In genomic region chr4:47845239-47845638, GRCm38 (mm10) we compare ENCODE assay signal across 25 mouse cellular contexts.
A peak's percentile ranks its signal among the peaks of the same experiment; 100 is the strongest.
DNase-seq lines count a peak whose midpoint lies in the region; ATAC-seq and TF ChIP-seq lines count a peak whose summit lies in the region.
"Had no signal": no experiment of that assay in that cellular context is flagged by ENCODE, and none has a peak within 500 bp of the region (broad histone marks: within the 10 kb centered on the region; RNA-seq: fewer than 3 reads in every experiment).

No protein-coding gene starts in this region.

- H3K9ac ChIP-seq in forebrain, postnatal 0 days, result no peak overlapping the region
- no peak overlapping the region for H3K9ac ChIP-seq in kidney, embryonic 15.5 days
- H3K9ac ChIP-seq: embryonic facial prominence, embryonic 12.5 days; forebrain, embryonic 12.5 days; heart, embryonic 12.5 days; hindbrain, embryonic 13.5 days; limb, embryonic 15.5 days; liver, embryonic 14.5 days; lung, embryonic 15.5 days had no signal

- no peaks in the 10 kb centered on the region for H3K27me3 ChIP-seq in forebrain, embryonic 10.5 days (ENCODE audit: poor library complexity, severe bottlenecking)
- H3K27me3 ChIP-seq in forebrain, postnatal 0 days (ENCODE audit: insufficient read depth, low read length), result no peaks in the 10 kb centered on the region
- no peaks in the 10 kb centered on the region for H3K27me3 ChIP-seq in kidney, embryonic 15.5 days
- H3K27me3 ChIP-seq: embryonic facial prominence, embryonic 12.5 days; forebrain, embryonic 12.5 days; heart, embryonic 12.5 days; hindbrain, embryonic 13.5 days; limb, embryonic 15.5 days; lung, embryonic 15.5 days had no signal

- H3K27ac ChIP-seq in forebrain, embryonic 10.5 days, result no peak overlapping the region
- H3K27ac ChIP-seq in forebrain, postnatal 0 days (ENCODE audit: low read depth, low read length), result no peak overlapping the region
- no peak overlapping the region for H3K27ac ChIP-seq in kidney, embryonic 15.5 days
- H3K27ac ChIP-seq: embryonic facial prominence, embryonic 12.5 days; forebrain, embryonic 12.5 days; gastrocnemius, adult 2 months; hindbrain, embryonic 13.5 days; limb, embryonic 15.5 days; liver, embryonic 14.5 days; lung, embryonic 15.5 days; stomach, postnatal 0 days had no signal

- H3K4me2 ChIP-seq in forebrain, postnatal 0 days (ENCODE audit: low read depth), result no peak overlapping the region
- H3K4me2 ChIP-seq in kidney, embryonic 15.5 days, result no peak overlapping the region
- H3K4me2 ChIP-seq: embryonic facial prominence, embryonic 12.5 days; forebrain, embryonic 12.5 days; heart, embryonic 12.5 days; hindbrain, embryonic 13.5 days; limb, embryonic 15.5 days; lung, embryonic 15.5 days had no signal

- H3K9me3 ChIP-seq in forebrain, embryonic 10.5 days, result no peaks in the 10 kb centered on the region
- no peaks in the 10 kb centered on the region for H3K9me3 ChIP-seq in forebrain, postnatal 0 days (ENCODE audit: low read length)
- H3K9me3 ChIP-seq in kidney, embryonic 15.5 days (replicated peaks), result no peaks in the 10 kb centered on the region
- H3K9me3 ChIP-seq: embryonic facial prominence, embryonic 12.5 days; forebrain, embryonic 12.5 days; limb, embryonic 15.5 days; lung, embryonic 15.5 days had no signal

- TF ChIP-seq CTCF in forebrain, postnatal 0 days (IDR thresholded peaks at IDR 0.05; ENCODE audit: low read depth), result no peak

- DNase-seq in forebrain, embryonic 10.5 days (ENCODE audit: extremely low spot score, low spot score), result peak; percentile 15
- DNase-seq in forebrain, postnatal 0 days, result no peak
- DNase-seq in kidney, postnatal 36 days, result no peak
- DNase-seq in embryo, embryonic 10.5 days (ENCODE audit: low spot score), result peak; percentile 69
- peak; percentile 64 for DNase-seq in forelimb bud, embryonic 11.5 days (ENCODE audit: low read depth, low spot score)
- DNase-seq in thymus, postnatal 4 days, result no peak
- no peak for DNase-seq in gastrocnemius, postnatal 10 days
- DNase-seq: adrenal gland, postnatal 10 days; cerebellum, adult 18-20 months; cerebellum, postnatal 14 days; gastrocnemius, adult 2 months; heart, postnatal 10 days; lung, postnatal 36 days had no signal

- H3K4me3 ChIP-seq in forebrain, embryonic 10.5 days, result no peak overlapping the region
- no peak overlapping the region for H3K4me3 ChIP-seq in forebrain, postnatal 0 days (ENCODE audit: low read depth, low read length)
- H3K4me3 ChIP-seq in kidney, embryonic 15.5 days (replicated peaks), result no peak overlapping the region
- H3K4me3 ChIP-seq: embryonic facial prominence, embryonic 12.5 days; forebrain, embryonic 12.5 days; gastrocnemius, adult 2 months; heart, embryonic 12.5 days; hindbrain, embryonic 13.5 days; limb, embryonic 15.5 days; lung, embryonic 15.5 days; myocyte had no signal

- no peaks in the 10 kb centered on the region for H3K36me3 ChIP-seq in forebrain, embryonic 10.5 days (replicated peaks)
- no peaks in the 10 kb centered on the region for H3K36me3 ChIP-seq in forebrain, postnatal 0 days (ENCODE audit: insufficient read depth)
- no peaks in the 10 kb centered on the region for H3K36me3 ChIP-seq in kidney, embryonic 15.5 days
- H3K36me3 ChIP-seq: embryonic facial prominence, embryonic 12.5 days; forebrain, embryonic 12.5 days; heart, embryonic 12.5 days; hindbrain, embryonic 13.5 days; limb, embryonic 15.5 days; lung, embryonic 15.5 days had no signal

- 59% methylated on average over 4 of the region's 4 CpGs for WGBS in forebrain, embryonic 10.5 days
- WGBS in forebrain, postnatal 0 days, result 71% methylated on average over 4 of the region's 4 CpGs
- WGBS in kidney, embryonic 15.5 days, result 45% methylated on average over 4 of the region's 4 CpGs

- H3K4me1 ChIP-seq in forebrain, embryonic 10.5 days, result peaks cover 8% of the 10 kb centered on the region; the same call in 1 of the 2 replicates
- H3K4me1 ChIP-seq in forebrain, postnatal 0 days (ENCODE audit: insufficient read depth), result no peaks in the 10 kb centered on the region
- 0 out of 2 replicates have a peak, but pooled peaks cover 5% of the 10 kb centered on the region for H3K4me1 ChIP-seq in kidney, embryonic 15.5 days
- H3K4me1 ChIP-seq: embryonic facial prominence, embryonic 12.5 days; heart, embryonic 12.5 days; limb, embryonic 15.5 days had no signal

- no peak for ATAC-seq in forebrain, postnatal 0 days
- ATAC-seq in kidney, embryonic 15.5 days (replicated peaks; ENCODE audit: low FRiP score), result peak; percentile 66; the same call in 1 of the 2 replicates
- ATAC-seq: intestine, postnatal 0 days; midbrain, embryonic 16.5 days had no signal

Comparison
In these comparisons a context has a peak if more than half of its experiments do, and no peak if none do; other contexts are left out.
1. DNase-seq: peak in forebrain, embryonic 10.5 days (single experiment), embryo, embryonic 10.5 days (single experiment) and forelimb bud, embryonic 11.5 days (single experiment); none in forebrain, postnatal 0 days (single experiment), kidney, postnatal 36 days (0 of 2), thymus, postnatal 4 days (single experiment) and gastrocnemius, postnatal 10 days (single experiment).